Mouse (Mus musculus) bone marrow, adult 2 months (tissue): ENCODE results near the gene March9. TPM values are rescaled to one million over a fixed set of nuclear protein-coding genes. Genes with fewer than 3 reads are reported as not detected.

Source experiments
- H3K27ac ChIP-seq: fragments of 200-500 bp; 2 replicates; pipeline ENCODE4 v1.5.1; 2012; ENCODE audit warnings: low read depth, mild to moderate bottlenecking, control low read depth, inconsistent platforms, low read length; ENCODE audit not compliant: control insufficient read depth, poor library complexity, insufficient read depth
- H3K4me1 ChIP-seq: fragments of 200-500 bp; 2 replicates; pipeline ENCODE4 v1.6.1; 2011; ENCODE audit warnings: low read length; ENCODE audit not compliant: control insufficient read depth, insufficient read depth
- H3K4me3 ChIP-seq: fragments of 200-500 bp; replicated peaks from 2 replicates; pipeline ENCODE3; 2011; ENCODE audit warnings: mild to moderate bottlenecking, low read depth, low read length, control low read depth; ENCODE audit not compliant: control insufficient read depth
- CTCF ChIP-seq: fragments of 200-500 bp; IDR thresholded peaks from 2 replicates; pipeline ENCODE4 v1.5.1; 2011; ENCODE audit warnings: low read length, control low read depth; ENCODE audit not compliant: control insufficient read depth, insufficient read depth
- POLR2A ChIP-seq: fragments of 200-500 bp; IDR thresholded peaks from 2 replicates; pipeline ENCODE4 v1.6.1; 2011; ENCODE audit warnings: low read depth, mild to moderate bottlenecking, control low read depth, low read length, borderline replicate concordance; ENCODE audit not compliant: control insufficient read depth
- WGBS: fragments of 180-500 bp; shearing (Covaris S2); methylation state at CpG from one replicate; pipeline ENCODE4 v1.1.7; 2018; 5-methylcytosine and 5-hydroxymethylcytosine counted together
- polyA plus RNA-seq: library from polyadenylated mRNA; stranded (reverse); fragments of >200 nt; gene quantifications from 2 replicates; pipeline ENCODE4 v1.2.4, GENCODE M21; 2011; ENCODE audit warnings: low replicate concordance; ENCODE audit not compliant: missing spikeins, insufficient read depth, insufficient read length

The March9 gene
- polyA plus RNA-seq = 1.6 TPM in 1 of 2 replicates, not detected in the other

- no peak for TF ChIP-seq POLR2A
- TF ChIP-seq CTCF = no peak
- Histone ChIP-seq H3K4me1 (peaks cover under 1% of the 10 kb centered on the region; the same call in 1 of the 2 replicates), H3K4me3 (peak within 1 kb of the TSS; percentile 21), H3K27ac (no peak within 1 kb of the TSS)
- 2% methylated on average over 67 of the region's 72 CpGs for WGBS
Measured at GRCm38 (mm10) chr10:127059968-127060916, at the start of gene March9. Gene March9, minus strand, starts transcription at chr10:127060184.

- TF ChIP-seq POLR2A = no peak
- TF ChIP-seq CTCF = no peak
- Histone ChIP-seq H3K27ac (no peak overlapping the region), H3K4me1 (peaks cover 2% of the 10 kb centered on the region), H3K4me3 (no peak overlapping the region)
- 38% methylated on average over 3 of the region's 3 CpGs for WGBS
Measured at GRCm38 (mm10) chr10:127108262-127108583, 48.2 kb upstream of the March9 start.

GRCm38 (mm10) chr10:127107563-127108261 lies 47.7 kb upstream of the March9 start:
- H3K27ac ChIP-seq = peak overlapping the region; percentile 47; the same call in 1 of the 2 replicates
- WGBS = 19% methylated on average over 16 of the region's 16 CpGs
- H3K4me3 ChIP-seq = peak overlapping the region; percentile 29

GRCm38 (mm10) chr10:127103631-127104030 lies 43.6 kb upstream of the March9 start:
- H3K4me3 ChIP-seq = peak overlapping the region; percentile 18
- H3K27ac ChIP-seq = peak overlapping the region; percentile 16
- peaks cover 6% of the 10 kb centered on the region for H3K4me1 ChIP-seq
- no peak for TF ChIP-seq POLR2A
- TF ChIP-seq CTCF = no peak
- 9% methylated on average over 7 of the region's 7 CpGs for WGBS

More at GRCm38 (mm10) chr10:127107563-127108261, 47.7 kb upstream of the March9 start:
- TF ChIP-seq CTCF (no peak), POLR2A (no peak)
- H3K4me1 ChIP-seq = peaks cover 3% of the 10 kb centered on the region

- WGBS = 44% methylated on average over 6 of the region's 6 CpGs
- TF ChIP-seq CTCF = no peak
- TF ChIP-seq POLR2A = no peak
- no peak overlapping the region; the same call in 1 of the 2 replicates for H3K27ac ChIP-seq
Measured at GRCm38 (mm10) chr10:127101151-127101550, 41.2 kb upstream of the March9 start.

GRCm38 (mm10) chr10:127100414-127100813 lies 40.4 kb upstream of the March9 start:
- TF ChIP-seq POLR2A = no peak
- TF ChIP-seq CTCF = no peak
- Histone ChIP-seq H3K4me3 (no peak overlapping the region), H3K27ac (0 out of 2 replicates have a peak overlapping the region, but pooled peaks have one; percentile 0), H3K4me1 (peaks cover 4% of the 10 kb centered on the region; the same call in 1 of the 2 replicates)
- WGBS = 35% methylated on average over 8 of the region's 8 CpGs

More at GRCm38 (mm10) chr10:127101151-127101550, 41.2 kb upstream of the March9 start:
- Histone ChIP-seq H3K4me3 (no peak overlapping the region), H3K4me1 (peaks cover 4% of the 10 kb centered on the region; the same call in 1 of the 2 replicates)

- WGBS = 46% methylated on average over 15 of the region's 15 CpGs
Measured at GRCm38 (mm10) chr10:127099868-127100267, 39.9 kb upstream of the March9 start.

More at GRCm38 (mm10) chr10:127099868-127100267, 39.9 kb upstream of the March9 start:
- Histone ChIP-seq H3K4me1 (peaks cover 4% of the 10 kb centered on the region; the same call in 1 of the 2 replicates), H3K4me3 (no peak overlapping the region), H3K27ac (0 out of 2 replicates have a peak overlapping the region, but pooled peaks have one; percentile 10)
- TF ChIP-seq POLR2A = no peak
- no peak for TF ChIP-seq CTCF
